Mouse (Mus musculus) stomach, postnatal 0 days (tissue): ENCODE results near the gene Depdc5.

ENCODE experiments used
- CTCF ChIP-seq: IDR thresholded peaks from 2 replicates; pipeline ENCODE4 v1.5.1; 2016; ENCODE audit warnings: antibody characterized with exemption, low read depth, mild to moderate bottlenecking, moderate library complexity
- EP300 ChIP-seq: optimal IDR thresholded peaks from 2 replicates; pipeline ENCODE3; 2016; ENCODE audit warnings: antibody characterized with exemption

- TF ChIP-seq CTCF: no peak
- TF ChIP-seq EP300: no peak
These were observed 14.3 kb upstream of the Depdc5 start for GRCm38 (mm10) chr5:32849178-32849577.
